Mouse (Mus musculus): ENCODE results near the gene Zfp991.
A peak's percentile ranks its signal among the peaks of the same experiment; 100 is the strongest.
"Not testable (repeated sequence)": the region's sequence is repeated elsewhere in the genome, so short reads cannot be mapped to it uniquely, and the experiment has no call there.

DNA sequence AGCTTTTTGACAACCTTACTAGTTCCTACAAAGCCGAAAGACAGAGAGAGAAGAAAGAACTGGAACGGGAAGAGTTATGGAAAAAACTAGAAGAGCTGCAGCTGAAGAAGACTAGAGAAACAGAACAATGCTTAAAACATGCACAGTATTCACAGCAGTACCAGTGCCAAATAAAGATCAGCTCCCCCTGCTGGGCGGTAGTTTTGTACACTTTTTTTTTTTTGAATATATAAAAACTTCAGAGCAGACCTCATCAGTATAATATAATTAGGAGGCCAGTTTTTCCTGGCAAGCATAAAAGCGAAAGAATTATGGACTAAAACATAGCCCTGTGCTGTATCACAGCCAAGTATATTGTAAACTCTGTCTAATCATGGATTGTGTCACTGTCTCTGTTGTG lies 28.0 kb upstream of the Zfp991 start:
- TF ChIP-seq CTCF (IDR thresholded peaks at IDR 0.05): peak; percentile 30
- TF ChIP-seq EP300 (IDR thresholded peaks at IDR 0.05; ENCODE audit: insufficient read depth, low read depth, low read length): not testable (repeated sequence)
